Mouse (Mus musculus): ENCODE measurements around the gene Trim8.

GRCm38 (mm10) chr19:46499539-46499835, 2.0 kb upstream of the Trim8 start:
- TF ChIP-seq MAX (IDR thresholded peaks at IDR 0.05; ENCODE audit: low read depth), result no peak
- TF ChIP-seq POLR2AphosphoS2 (IDR thresholded peaks at IDR 0.05; ENCODE audit: insufficient read length, low read depth), result no peak
- no peak for TF ChIP-seq USF1 (IDR thresholded peaks at IDR 0.05; ENCODE audit: low read depth)
- TF ChIP-seq MYOG (IDR thresholded peaks at IDR 0.05; ENCODE audit: control insufficient read depth in 1 of 3, insufficient read depth in 1 of 3, insufficient read length in 2 of 3, low read depth in 2 of 3), result no peak
- TF ChIP-seq CEBPB (IDR thresholded peaks at IDR 0.05; ENCODE audit: insufficient read depth, poor library complexity, severe bottlenecking), result no peak
- TF ChIP-seq POLR2A (IDR thresholded peaks at IDR 0.05; ENCODE audit: insufficient read length, low read depth), result no peak
- TF ChIP-seq MYOD1 (IDR thresholded peaks at IDR 0.05; ENCODE audit: control insufficient read depth in 1 of 3, insufficient read length in 2 of 3, low read depth in 2 of 3), result no peak
- no peak for TF ChIP-seq TCF12 (IDR thresholded peaks at IDR 0.05; ENCODE audit: insufficient read depth, poor library complexity, severe bottlenecking)
